ENCODE assay signal across 9 mouse cellular contexts in genomic region chr12:17444406-17444805, GRCm38 (mm10).
DNase-seq lines count a peak whose midpoint lies in the region; ATAC-seq and TF ChIP-seq lines count a peak whose summit lies in the region.
"Had no signal": no experiment of that assay in that cellular context is flagged by ENCODE, and none has a peak within 500 bp of the region (broad histone marks: within the 10 kb centered on the region; RNA-seq: fewer than 3 reads in every experiment).

No protein-coding gene starts in this region.

- TF ChIP-seq POLR2A in limb, embryonic 14.5 days (IDR thresholded peaks at IDR 0.05; ENCODE audit: borderline replicate concordance, extremely low read depth, insufficient read depth, insufficient read length): no peak

- intact Hi-C loops in heart, postnatal 36 days (cut with DNase I): loop anchor here (1.0 to 10.0 kb wide), 5 partner anchors 24 to 330 kb away; no protein-coding TSS in a partner anchor

- no peak overlapping the region for H3K27ac ChIP-seq in embryonic facial prominence, embryonic 11.5 days (replicated peaks; ENCODE audit: low read depth, low read length)
- no peak overlapping the region for H3K27ac ChIP-seq in limb, embryonic 14.5 days (replicated peaks; ENCODE audit: low read depth, low read length)
- no peak overlapping the region for H3K27ac ChIP-seq in midbrain, embryonic 15.5 days
- H3K27ac ChIP-seq: midbrain, embryonic 13.5 days had no signal

- no peaks in the 10 kb centered on the region for H3K27me3 ChIP-seq in embryonic facial prominence, embryonic 11.5 days (ENCODE audit: control insufficient read depth, insufficient read depth, low read length)
- H3K27me3 ChIP-seq in limb, embryonic 14.5 days (ENCODE audit: control insufficient read depth, insufficient read depth, low read length): no peaks in the 10 kb centered on the region
- H3K27me3 ChIP-seq in midbrain, embryonic 15.5 days (replicated peaks): no peaks in the 10 kb centered on the region
- H3K27me3 ChIP-seq: midbrain, embryonic 13.5 days had no signal

- 43% methylated on average over 11 of the region's 11 CpGs for WGBS in embryonic facial prominence, embryonic 11.5 days
- WGBS in limb, embryonic 14.5 days: 37% methylated on average over 11 of the region's 11 CpGs
- WGBS in midbrain, embryonic 15.5 days: 70% methylated on average over 11 of the region's 11 CpGs

- no peak for ATAC-seq in embryonic facial prominence, embryonic 11.5 days (replicated peaks; ENCODE audit: insufficient number of reproducible peaks, low FRiP score, low TSS enrichment, low read depth)
- ATAC-seq in limb, embryonic 14.5 days (ENCODE audit: low FRiP score, low read depth): no peak
- no peak for ATAC-seq in midbrain, embryonic 15.5 days (replicated peaks)
- ATAC-seq: midbrain, embryonic 13.5 days had no signal

- no peak overlapping the region for H3K9ac ChIP-seq in embryonic facial prominence, embryonic 11.5 days (replicated peaks; ENCODE audit: low read length)
- peak overlapping the region; percentile 16; the same call in 1 of the 2 replicates for H3K9ac ChIP-seq in limb, embryonic 14.5 days (ENCODE audit: low read depth, low read length, severe bottlenecking)
- H3K9ac ChIP-seq in midbrain, embryonic 15.5 days: no peak overlapping the region
- H3K9ac ChIP-seq: midbrain, embryonic 13.5 days had no signal

- no peaks in the 10 kb centered on the region for H3K36me3 ChIP-seq in embryonic facial prominence, embryonic 11.5 days (replicated peaks; ENCODE audit: control insufficient read depth, insufficient read depth, low read depth, low read length)
- no peaks in the 10 kb centered on the region for H3K36me3 ChIP-seq in limb, embryonic 14.5 days (ENCODE audit: control insufficient read depth, insufficient read depth, low read length)
- H3K36me3 ChIP-seq in midbrain, embryonic 15.5 days (replicated peaks): no peaks in the 10 kb centered on the region
- H3K36me3 ChIP-seq: midbrain, embryonic 13.5 days had no signal

- H3K9me3 ChIP-seq in embryonic facial prominence, embryonic 11.5 days (replicated peaks; ENCODE audit: control insufficient read depth, low read length): no peaks in the 10 kb centered on the region
- no peaks in the 10 kb centered on the region for H3K9me3 ChIP-seq in limb, embryonic 14.5 days (ENCODE audit: control insufficient read depth, low read length)
- H3K9me3 ChIP-seq in midbrain, embryonic 15.5 days: no peaks in the 10 kb centered on the region
- H3K9me3 ChIP-seq: midbrain, embryonic 13.5 days had no signal

- no peak overlapping the region for H3K4me2 ChIP-seq in embryonic facial prominence, embryonic 11.5 days (ENCODE audit: low read depth, low read length)
- H3K4me2 ChIP-seq in limb, embryonic 14.5 days (replicated peaks; ENCODE audit: low read depth, low read length, severe bottlenecking): no peak overlapping the region
- no peak overlapping the region for H3K4me2 ChIP-seq in midbrain, embryonic 15.5 days
- H3K4me2 ChIP-seq: midbrain, embryonic 13.5 days had no signal

- DNase-seq in adrenal gland, adult 8-10 months: peak; percentile 49
- DNase-seq in adrenal gland, postnatal 25 days: no peak
- peak; percentile 40 for DNase-seq in embryonic facial prominence, embryonic 11.5 days (ENCODE audit: low spot score)
- DNase-seq in heart, postnatal 36 days: peak; percentile 41 to 46
- peak; percentile 17 for DNase-seq in limb, embryonic 14.5 days (ENCODE audit: low spot score)
- no peak for DNase-seq in neural tube, embryonic 10.5 days (ENCODE audit: extremely low spot score, low spot score)
- no peak for DNase-seq in left cerebral cortex, adult 18-20 months (ENCODE audit: low spot score in 2 of 2)

- no peak overlapping the region for H3K4me3 ChIP-seq in embryonic facial prominence, embryonic 11.5 days (ENCODE audit: low read depth, low read length)
- no peak overlapping the region for H3K4me3 ChIP-seq in limb, embryonic 14.5 days (replicated peaks; ENCODE audit: low read length)
- no peak overlapping the region for H3K4me3 ChIP-seq in midbrain, embryonic 15.5 days
- H3K4me3 ChIP-seq: midbrain, embryonic 13.5 days had no signal

- no peaks in the 10 kb centered on the region for H3K4me1 ChIP-seq in embryonic facial prominence, embryonic 11.5 days (ENCODE audit: control insufficient read depth, insufficient read depth, low read length)
- H3K4me1 ChIP-seq in limb, embryonic 14.5 days (ENCODE audit: control insufficient read depth, insufficient read depth, low read length): peaks cover 11% of the 10 kb centered on the region; the same call in 1 of the 2 replicates
- no peaks in the 10 kb centered on the region for H3K4me1 ChIP-seq in midbrain, embryonic 15.5 days
- H3K4me1 ChIP-seq: midbrain, embryonic 13.5 days had no signal

Comparison
In these comparisons a context has a peak if more than half of its experiments do, and no peak if none do; other contexts are left out.
1. DNase-seq: peak in adrenal gland, adult 8-10 months (single experiment), embryonic facial prominence, embryonic 11.5 days (single experiment), heart, postnatal 36 days (2 of 2) and limb, embryonic 14.5 days (single experiment); none in adrenal gland, postnatal 25 days (single experiment), neural tube, embryonic 10.5 days (single experiment) and left cerebral cortex, adult 18-20 months (0 of 2).